Mouse (Mus musculus): ENCODE results near the gene Plpp4.

Gene Plpp4

GRCm38 (mm10) chr7:129256621-129257373 is at the start of gene Plpp4:
Gene Plpp4 (plus strand): TSS chr7:129257031.
- peak; percentile 64 to 73 for DNase-seq

GRCm38 (mm10) chr7:129215926-129216543 is 40.8 kb upstream of the Plpp4 start:
- DNase-seq, result peak in 1 of 2 experiments; percentile 9

GRCm38 (mm10) chr7:129216547-129217195 is 40.2 kb upstream of the Plpp4 start:
- DNase-seq, result no peak

GRCm38 (mm10) chr7:129220948-129221347 is 35.9 kb upstream of the Plpp4 start:
- peak in 1 of 2 experiments; percentile 14 for DNase-seq

- no peak for DNase-seq
These were observed 35.2 kb upstream of the Plpp4 start for GRCm38 (mm10) chr7:129221649-129222048.

- peak; percentile 66 to 73 for DNase-seq
These were observed 21.4 kb upstream of the Plpp4 start for GRCm38 (mm10) chr7:129235410-129235809.

GRCm38 (mm10) chr7:129235995-129236394 is 20.8 kb upstream of the Plpp4 start:
- no peak for DNase-seq

GRCm38 (mm10) chr7:129250981-129251380 is 5.8 kb upstream of the Plpp4 start:
- no peak for DNase-seq

GRCm38 (mm10) chr7:129253406-129253805 is 3.4 kb upstream of the Plpp4 start:
- DNase-seq, result no peak

- no peak for DNase-seq
These were observed 2.7 kb upstream of the Plpp4 start for GRCm38 (mm10) chr7:129254126-129254525.

GRCm38 (mm10) chr7:129255406-129255805 is 1.4 kb upstream of the Plpp4 start:
- DNase-seq, result no peak

GRCm38 (mm10) chr7:129257374-129258018 is 665 bp downstream of the Plpp4 start:
- DNase-seq, result no peak

- DNase-seq, result no peak
These were observed 1.5 kb downstream of the Plpp4 start for GRCm38 (mm10) chr7:129258331-129258730.

GRCm38 (mm10) chr7:129259195-129259594 is 2.4 kb downstream of the Plpp4 start:
- DNase-seq, result no peak

- DNase-seq, result no peak
These were observed 17.0 kb downstream of the Plpp4 start for GRCm38 (mm10) chr7:129273867-129274266.

- no peak for DNase-seq
These were observed 17.9 kb downstream of the Plpp4 start for GRCm38 (mm10) chr7:129274726-129275125.

GRCm38 (mm10) chr7:129277751-129278150 is 20.9 kb downstream of the Plpp4 start:
- DNase-seq, result no peak

- DNase-seq, result no peak
These were observed 22.0 kb downstream of the Plpp4 start for GRCm38 (mm10) chr7:129278801-129279200.

GRCm38 (mm10) chr7:129279261-129279660 is 22.4 kb downstream of the Plpp4 start:
- DNase-seq, result no peak

- DNase-seq, result no peak
These were observed 25.1 kb downstream of the Plpp4 start for GRCm38 (mm10) chr7:129281966-129282365.

- no peak for DNase-seq
These were observed 28.5 kb downstream of the Plpp4 start for GRCm38 (mm10) chr7:129285186-129285868.

GRCm38 (mm10) chr7:129293211-129293610 is 36.4 kb downstream of the Plpp4 start:
- DNase-seq, result peak; percentile 17 to 18

GRCm38 (mm10) chr7:129301622-129302021 is 44.8 kb downstream of the Plpp4 start:
- DNase-seq, result no peak
